Mouse (Mus musculus): ENCODE results near the gene Tpd52l2.

GRCm38 (mm10) chr2:181529076-181529475 is 32.1 kb downstream of the Tpd52l2 start:
- no peak for TF ChIP-seq CTCF (IDR thresholded peaks at IDR 0.05; ENCODE audit: insufficient read depth, low read depth, low read length)
- TF ChIP-seq POLR2A (IDR thresholded peaks at IDR 0.05; ENCODE audit: insufficient read depth, low read depth, low read length), result no peak
